Mouse (Mus musculus) embryonic facial prominence, embryonic 13.5 days (tissue): ENCODE measurements at regions not wholly inside any gene's neighbourhood (a gene's known extent, or its start where the extent isn't known, plus 50 kb on each side); places are given as distances from the start of the nearest gene placed in this dataset.

Experiments used
- ATAC-seq: fragments of 200-750 bp; cut with Nextera tagmentation; 2 replicates; pipeline ENCODE4 v1.8.0; 2017; ENCODE audit warnings: low read depth; ENCODE audit not compliant: insufficient number of reproducible peaks, insufficient read depth, low FRiP score, low TSS enrichment
- H3K27ac ChIP-seq: fragments of 300-500 bp; sonication (generic); 2 replicates; pipeline ENCODE4 v1.5.1; 2015; ENCODE audit warnings: moderate library complexity, mild to moderate bottlenecking, inconsistent platforms
- H3K27me3 ChIP-seq: fragments of 300-500 bp; sonication (generic); 2 replicates; pipeline ENCODE4 v1.6.1; 2015; ENCODE audit warnings: mild to moderate bottlenecking, inconsistent platforms
- H3K36me3 ChIP-seq: fragments of 300-500 bp; sonication (generic); 2 replicates; pipeline ENCODE4 v1.6.1; 2015; ENCODE audit warnings: mild to moderate bottlenecking, inconsistent platforms
- H3K4me1 ChIP-seq: fragments of 300-500 bp; sonication (generic); 2 replicates; pipeline ENCODE4 v1.6.1; 2015; ENCODE audit warnings: inconsistent platforms
- H3K4me2 ChIP-seq: fragments of 300-500 bp; sonication (generic); 2 replicates; pipeline ENCODE4 v1.6.1; 2015; ENCODE audit warnings: moderate library complexity, mild to moderate bottlenecking, inconsistent platforms
- H3K4me3 ChIP-seq: fragments of 300-500 bp; sonication (generic); 2 replicates; pipeline ENCODE4 v1.5.1; 2015; ENCODE audit warnings: mild to moderate bottlenecking, inconsistent platforms
- H3K9ac ChIP-seq: fragments of 300-500 bp; sonication (generic); 2 replicates; pipeline ENCODE4 v1.6.1; 2015; ENCODE audit warnings: mild to moderate bottlenecking, inconsistent platforms
- H3K9me3 ChIP-seq: fragments of 300-500 bp; sonication (generic); 2 replicates; pipeline ENCODE4 v1.6.1; 2016; ENCODE audit warnings: inconsistent platforms
- WGBS: fragments of 180-500 bp; shearing (Covaris S2); methylation state at CpG from one replicate; pipeline ENCODE4 v1.1.7; 2015; ENCODE audit warnings: mixed read lengths; 5-methylcytosine and 5-hydroxymethylcytosine counted together

GRCm38 (mm10) chr1:184532488-184533055 is 199.8 kb downstream of the Hlx start:
- no peak overlapping the region for H3K4me3 ChIP-seq
- no peaks in the 10 kb centered on the region for H3K36me3 ChIP-seq
- ATAC-seq = no peak
- H3K27me3 ChIP-seq = peaks cover 4% of the 10 kb centered on the region; the same call in 1 of the 2 replicates
- peaks cover 14% of the 10 kb centered on the region; the same call in 1 of the 2 replicates for H3K4me1 ChIP-seq
- no peaks in the 10 kb centered on the region for H3K9me3 ChIP-seq
- no peak overlapping the region for H3K4me2 ChIP-seq
- no peak overlapping the region for H3K9ac ChIP-seq
- no peak overlapping the region; the same call in 1 of the 2 replicates for H3K27ac ChIP-seq
- 43% methylated on average over 8 of the region's 8 CpGs for WGBS

DNA sequence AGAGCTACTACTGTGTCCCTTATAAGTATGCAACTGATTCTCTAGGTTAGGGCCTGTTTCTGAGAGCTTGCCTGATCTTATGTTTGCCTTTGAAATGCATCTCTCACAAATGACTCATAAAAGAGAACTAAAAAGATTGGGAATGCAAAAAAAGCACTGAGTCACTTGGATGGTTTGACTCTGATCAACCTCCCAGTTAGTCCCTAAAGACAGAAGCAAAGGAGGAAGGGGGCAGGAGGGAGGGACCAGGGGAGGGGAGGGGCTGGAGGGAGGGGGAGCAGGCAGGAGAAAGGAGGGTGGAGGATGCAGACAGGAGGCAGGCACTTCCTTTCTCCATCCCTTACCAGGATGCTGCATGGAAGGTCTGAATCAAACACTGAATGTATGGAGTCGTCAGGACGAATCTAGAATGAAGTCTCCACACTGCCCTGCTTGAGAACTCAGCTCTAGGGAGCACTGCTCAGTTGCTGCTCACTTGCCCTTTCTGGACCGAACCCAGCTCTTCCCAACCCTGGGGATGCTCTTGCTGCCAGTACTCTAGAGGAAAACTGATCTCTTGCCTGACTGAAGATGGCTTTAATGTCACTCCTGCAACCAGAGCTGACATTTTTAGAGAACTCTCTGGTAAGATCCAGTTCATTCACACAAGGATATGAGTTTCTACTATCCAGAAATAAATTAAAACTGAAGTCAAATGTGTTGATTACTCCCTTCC is 201.7 kb downstream of the Hlx start:
- H3K4me1 ChIP-seq = peaks cover 14% of the 10 kb centered on the region; the same call in 1 of the 2 replicates
- H3K4me3 ChIP-seq = no peak overlapping the region
- H3K27ac ChIP-seq = no peak overlapping the region
- 59% methylated on average over 3 of the region's 3 CpGs for WGBS
- H3K9me3 ChIP-seq = no peaks in the 10 kb centered on the region
- no peak overlapping the region for H3K9ac ChIP-seq
- H3K36me3 ChIP-seq = no peaks in the 10 kb centered on the region
- H3K27me3 ChIP-seq = peaks cover 4% of the 10 kb centered on the region; the same call in 1 of the 2 replicates
- ATAC-seq = no peak
- no peak overlapping the region for H3K4me2 ChIP-seq

DNA sequence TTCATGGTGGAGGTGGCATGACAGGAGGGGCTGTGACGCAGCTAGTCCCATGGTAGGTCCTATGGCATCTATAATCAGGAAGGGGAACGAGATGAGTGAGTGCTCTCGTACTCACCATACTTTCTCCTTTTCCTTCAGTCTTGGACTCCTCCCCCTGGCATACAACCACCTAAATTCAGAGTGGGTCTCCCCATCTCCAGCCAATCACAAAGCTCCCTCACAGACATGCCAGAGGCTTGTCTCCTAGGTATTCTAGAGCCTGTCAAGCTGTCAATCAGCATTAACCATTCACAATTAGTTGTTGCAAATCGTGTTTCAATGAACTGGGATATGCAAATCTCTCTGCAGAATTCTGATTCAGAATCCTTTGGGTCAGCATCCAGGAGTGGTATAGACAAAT is 206.7 kb downstream of the Hlx start:
- H3K27me3 ChIP-seq = peaks cover 1% of the 10 kb centered on the region; the same call in 1 of the 2 replicates

DNA sequence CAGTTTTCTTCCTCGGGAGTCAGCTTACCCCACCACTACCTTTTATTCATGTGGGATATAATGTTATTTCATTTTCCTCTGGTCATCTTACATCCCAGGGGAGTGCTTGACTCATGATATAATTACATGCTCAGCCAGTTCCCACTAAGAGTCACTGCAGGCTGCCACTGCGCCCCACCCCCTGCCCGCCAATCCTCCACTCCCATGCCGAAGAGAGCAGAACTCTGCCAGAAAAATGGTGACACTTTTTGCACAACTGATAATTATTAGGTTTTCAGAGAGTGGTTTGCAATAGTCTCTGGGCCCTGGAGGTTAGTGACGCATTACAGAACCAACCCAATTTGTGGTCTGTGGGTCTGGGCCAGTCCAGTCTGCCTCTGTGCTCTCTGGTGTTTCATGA is 212.9 kb downstream of the Hlx start:
- no peaks in the 10 kb centered on the region for H3K27me3 ChIP-seq
- no peaks in the 10 kb centered on the region for H3K9me3 ChIP-seq
- H3K4me3 ChIP-seq = no peak overlapping the region
- peaks cover 4% of the 10 kb centered on the region; the same call in 1 of the 2 replicates for H3K4me1 ChIP-seq
- H3K4me2 ChIP-seq = no peak overlapping the region
- WGBS = 54% methylated on average over 5 of the region's 5 CpGs
- no peak for ATAC-seq
- H3K9ac ChIP-seq = no peak overlapping the region
- no peaks in the 10 kb centered on the region for H3K36me3 ChIP-seq
- no peak overlapping the region for H3K27ac ChIP-seq

More for the DNA sequence above, 206.7 kb downstream of the Hlx start:
- 71% methylated on average over 4 of the region's 4 CpGs for WGBS
- no peaks in the 10 kb centered on the region for H3K9me3 ChIP-seq
- H3K27ac ChIP-seq = no peak overlapping the region
- no peak for ATAC-seq
- H3K4me1 ChIP-seq = 0 out of 2 replicates have a peak, but pooled peaks cover 4% of the 10 kb centered on the region
- H3K36me3 ChIP-seq = no peaks in the 10 kb centered on the region
- no peak overlapping the region for H3K4me3 ChIP-seq
- no peak overlapping the region for H3K9ac ChIP-seq
- no peak overlapping the region for H3K4me2 ChIP-seq

GRCm38 (mm10) chr1:184504663-184505062 is 227.8 kb downstream of the Hlx start:
- Histone ChIP-seq H3K27ac (no peak overlapping the region), H3K9me3 (no peaks in the 10 kb centered on the region; the same call in 1 of the 2 replicates), H3K4me2 (no peak overlapping the region), H3K27me3 (no peaks in the 10 kb centered on the region), H3K4me1 (peaks cover 3% of the 10 kb centered on the region; the same call in 1 of the 2 replicates), H3K9ac (no peak overlapping the region), H3K4me3 (no peak overlapping the region), H3K36me3 (no peaks in the 10 kb centered on the region)
- no peak for ATAC-seq
- 82% methylated on average over 4 of the region's 4 CpGs for WGBS

DNA sequence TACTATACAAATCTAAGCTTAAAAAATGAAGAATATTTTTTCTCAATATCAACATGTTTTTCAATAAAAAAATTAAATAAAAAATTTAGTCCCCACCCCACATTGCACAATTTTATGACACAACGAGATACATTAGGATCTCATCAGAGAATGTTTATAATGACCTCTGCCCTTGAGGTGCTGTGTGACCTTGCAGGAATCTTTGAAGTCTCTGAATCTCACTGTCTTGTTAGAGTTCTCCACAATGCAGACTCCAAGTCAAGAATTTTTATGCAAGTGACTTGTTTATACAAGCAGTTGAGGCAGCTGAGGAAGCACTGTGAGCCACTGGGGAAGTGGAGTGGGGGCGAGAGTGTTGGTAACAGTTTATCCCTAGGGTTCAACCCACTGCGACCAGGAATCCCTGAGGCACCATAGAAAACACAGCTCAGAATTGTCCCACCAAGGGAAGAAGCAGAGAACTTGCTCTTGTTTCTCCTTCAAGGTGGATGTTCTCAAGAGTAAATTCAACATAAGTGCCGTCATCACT is 228.5 kb downstream of the Hlx start:
- H3K36me3 ChIP-seq = no peaks in the 10 kb centered on the region

DNA sequence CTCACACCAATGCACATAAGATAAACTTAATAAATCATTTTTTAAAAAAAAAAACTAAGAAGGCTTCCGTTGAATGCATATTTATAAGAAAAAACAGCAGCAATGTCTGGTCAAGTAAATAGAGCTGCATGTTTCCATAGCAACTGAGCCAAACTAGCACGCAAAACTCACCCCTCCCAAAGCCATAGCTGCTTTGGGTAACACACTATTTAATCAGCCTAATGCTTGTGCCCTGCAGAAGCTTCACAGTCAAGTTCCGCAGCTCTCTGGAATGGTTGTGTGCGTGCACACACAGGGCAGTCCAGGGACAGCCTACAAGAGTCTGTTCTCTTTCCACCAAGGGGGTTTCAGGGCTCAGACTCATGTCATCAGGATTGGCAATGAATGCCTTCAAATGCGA is 231.7 kb downstream of the Hlx start:
- Histone ChIP-seq H3K27ac (no peak overlapping the region), H3K9me3 (peaks cover 6% of the 10 kb centered on the region), H3K27me3 (no peaks in the 10 kb centered on the region), H3K4me3 (no peak overlapping the region), H3K4me2 (no peak overlapping the region), H3K36me3 (no peaks in the 10 kb centered on the region), H3K4me1 (peaks cover 3% of the 10 kb centered on the region; the same call in 1 of the 2 replicates), H3K9ac (no peak overlapping the region)
- ATAC-seq = no peak
- 74% methylated on average over 5 of the region's 5 CpGs for WGBS

More for the DNA sequence above, 228.5 kb downstream of the Hlx start:
- H3K4me1 ChIP-seq = peaks cover 3% of the 10 kb centered on the region; the same call in 1 of the 2 replicates
- 76% methylated on average over 4 of the region's 4 CpGs for whole genome bisulfite sequencing
- H3K4me3 ChIP-seq = no peak overlapping the region
- no peak overlapping the region for H3K27ac ChIP-seq
- H3K9ac ChIP-seq = no peak overlapping the region
- H3K9me3 ChIP-seq = no peaks in the 10 kb centered on the region; the same call in 1 of the 2 replicates
- H3K27me3 ChIP-seq = no peaks in the 10 kb centered on the region
- ATAC-seq = no peak
- H3K4me2 ChIP-seq = no peak overlapping the region

DNA sequence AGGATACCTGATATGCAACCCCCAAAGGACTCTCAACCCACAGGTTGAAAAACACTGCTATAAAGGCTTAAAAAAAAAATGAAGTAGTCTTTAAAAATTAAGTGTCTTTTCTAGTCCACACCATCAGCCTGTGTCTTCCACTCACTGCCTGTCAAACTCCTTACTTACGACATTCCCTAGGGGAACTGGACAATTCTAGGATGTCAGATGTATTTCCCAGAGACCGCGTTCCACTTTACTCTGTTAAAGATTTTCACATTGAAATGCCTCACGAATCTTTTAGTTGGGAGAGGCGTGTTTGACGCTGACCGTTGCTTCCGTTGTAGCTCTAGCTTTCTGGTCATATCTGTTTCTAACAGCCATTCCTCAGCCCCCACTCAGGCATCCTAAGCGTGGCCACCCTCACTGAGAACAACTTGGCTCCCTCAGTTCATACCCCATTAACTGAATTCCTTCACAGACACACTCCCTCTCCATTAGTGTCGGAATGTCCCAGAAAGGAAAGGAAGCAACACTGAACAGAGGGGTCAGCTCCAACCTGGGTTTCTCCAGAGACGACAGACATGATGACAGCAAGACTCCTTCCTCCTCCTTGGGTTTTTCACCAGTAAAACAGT is 233.4 kb downstream of the Hlx start:
- H3K4me1 ChIP-seq = peaks cover 3% of the 10 kb centered on the region; the same call in 1 of the 2 replicates
- no peak overlapping the region for H3K4me3 ChIP-seq
- peaks cover 6% of the 10 kb centered on the region for H3K9me3 ChIP-seq
- H3K36me3 ChIP-seq = no peaks in the 10 kb centered on the region
- ATAC-seq = no peak
- WGBS = 85% methylated on average over 11 of the region's 11 CpGs
- H3K27me3 ChIP-seq = no peaks in the 10 kb centered on the region
- H3K27ac ChIP-seq = no peak overlapping the region
- no peak overlapping the region for H3K4me2 ChIP-seq
- no peak overlapping the region for H3K9ac ChIP-seq

DNA sequence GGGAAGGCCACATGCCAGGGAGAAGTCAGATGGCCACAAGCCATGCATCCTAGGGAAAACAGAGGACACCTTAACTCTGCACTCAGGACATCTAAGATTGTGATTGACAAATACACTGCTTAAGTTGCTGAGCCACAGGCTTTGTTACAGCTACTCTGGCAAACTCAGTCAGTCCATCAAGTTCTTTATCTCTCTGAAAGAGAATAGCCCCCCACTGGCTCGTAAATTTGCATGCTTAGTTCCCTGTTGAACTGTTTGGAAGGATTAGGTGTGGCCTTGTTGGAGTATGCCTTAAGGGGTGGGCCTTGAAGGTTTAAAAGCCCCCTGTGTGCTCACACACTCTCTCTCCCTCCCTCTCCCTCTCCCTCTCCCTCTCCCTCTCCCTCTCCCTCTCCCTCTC is 235.4 kb downstream of the Hlx start:
- WGBS = 40% methylated on average over 1 of the region's 1 CpGs

GRCm38 (mm10) chr1:184493811-184494210 is 238.6 kb downstream of the Hlx start:
- 78% methylated on average over 8 of the region's 8 CpGs for WGBS
- Histone ChIP-seq H3K36me3 (no peaks in the 10 kb centered on the region), H3K4me2 (no peak overlapping the region), H3K9ac (no peak overlapping the region), H3K9me3 (peaks cover 6% of the 10 kb centered on the region; the same call in 1 of the 2 replicates), H3K27me3 (no peaks in the 10 kb centered on the region), H3K4me3 (no peak overlapping the region), H3K27ac (no peak overlapping the region), H3K4me1 (no peaks in the 10 kb centered on the region)
- ATAC-seq = no peak

More for the DNA sequence above, 235.4 kb downstream of the Hlx start:
- H3K4me3 ChIP-seq = no peak overlapping the region
- H3K27me3 ChIP-seq = no peaks in the 10 kb centered on the region
- no peak for ATAC-seq
- no peak overlapping the region for H3K9ac ChIP-seq
- H3K27ac ChIP-seq = no peak overlapping the region
- H3K36me3 ChIP-seq = no peaks in the 10 kb centered on the region
- H3K9me3 ChIP-seq = peaks cover 6% of the 10 kb centered on the region; the same call in 1 of the 2 replicates
- peaks cover 3% of the 10 kb centered on the region; the same call in 1 of the 2 replicates for H3K4me1 ChIP-seq
- no peak overlapping the region for H3K4me2 ChIP-seq

- Histone ChIP-seq H3K27ac (no peak overlapping the region), H3K27me3 (no peaks in the 10 kb centered on the region), H3K4me2 (no peak overlapping the region), H3K9me3 (no peaks in the 10 kb centered on the region), H3K36me3 (no peaks in the 10 kb centered on the region), H3K9ac (no peak overlapping the region), H3K4me1 (no peaks in the 10 kb centered on the region), H3K4me3 (no peak overlapping the region)
- 97% methylated on average over 3 of the region's 3 CpGs for WGBS
- ATAC-seq = no peak
Measured at GRCm38 (mm10) chr1:184492115-184492514, 240.3 kb downstream of the Hlx start.
